In the genomic region with DNA sequence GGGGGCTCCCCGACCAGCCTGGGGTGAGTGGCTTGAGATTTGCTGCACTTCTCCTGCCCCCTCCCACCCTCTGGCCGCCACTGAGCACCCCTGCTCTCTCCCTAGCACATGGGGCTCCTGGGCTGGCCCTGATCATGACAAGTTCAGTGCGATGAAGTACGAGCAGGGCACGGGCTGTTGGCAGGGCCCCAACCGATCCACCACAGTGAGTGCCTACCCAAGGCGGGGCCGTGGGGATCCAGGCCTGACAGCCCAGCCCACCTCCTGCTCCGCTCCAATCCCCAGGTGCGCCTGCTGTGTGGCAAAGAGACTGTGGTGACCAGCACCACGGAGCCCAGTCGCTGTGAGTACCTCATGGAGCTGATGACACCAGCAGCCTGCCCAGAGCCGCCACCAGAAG, we compare ENCODE assay signal across 25 mouse cellular contexts. TPM values are rescaled to one million over a fixed set of nuclear protein-coding genes. Genes with fewer than 3 reads are reported as not detected.
DNase-seq lines count a peak whose midpoint lies in the region; ATAC-seq and TF ChIP-seq lines count a peak whose summit lies in the region.
"Had no signal": no experiment of that assay in that cellular context is flagged by ENCODE, and none has a peak within 500 bp of the region (broad histone marks: within the 10 kb centered on the region; RNA-seq: fewer than 3 reads in every experiment).

No protein-coding gene starts in this region.

- peak; percentile 11; the same call in 1 of the 2 replicates for ATAC-seq in forebrain, embryonic 16.5 days
- ATAC-seq in forebrain, embryonic 15.5 days (replicated peaks), result no peak
- ATAC-seq in neural tube, embryonic 11.5 days (ENCODE audit: insufficient read depth, low FRiP score, low TSS enrichment), result 0 out of 2 replicates have a peak, but pooled peaks have one; percentile 5
- ATAC-seq in midbrain, embryonic 15.5 days (replicated peaks), result peak; percentile 15; the same call in 1 of the 2 replicates
- 0 out of 2 replicates have a peak, but pooled peaks have one; percentile 17 for ATAC-seq in stomach, postnatal 0 days (ENCODE audit: low FRiP score, low TSS enrichment)
- ATAC-seq in megakaryocyte-erythroid progenitor cell, adult 5-6 weeks (replicated peaks; ENCODE audit: low FRiP score, low TSS enrichment, poor library complexity, severe bottlenecking), result no peak
- ATAC-seq: intestine, embryonic 15.5 days had no signal

- no peak overlapping the region for H3K9ac ChIP-seq in forebrain, embryonic 16.5 days (replicated peaks; ENCODE audit: low read depth, low read length)
- no peak overlapping the region for H3K9ac ChIP-seq in forebrain, embryonic 15.5 days (replicated peaks)
- no peak overlapping the region for H3K9ac ChIP-seq in neural tube, embryonic 11.5 days (ENCODE audit: low read length)
- H3K9ac ChIP-seq in midbrain, embryonic 15.5 days, result no peak overlapping the region
- no peak overlapping the region for H3K9ac ChIP-seq in stomach, postnatal 0 days (ENCODE audit: low read length)
- H3K9ac ChIP-seq: embryonic facial prominence, embryonic 12.5 days; heart, embryonic 15.5 days; intestine, embryonic 15.5 days; kidney, embryonic 15.5 days had no signal

- H3K4me2 ChIP-seq in forebrain, embryonic 16.5 days (ENCODE audit: low read length), result no peak overlapping the region
- no peak overlapping the region for H3K4me2 ChIP-seq in forebrain, embryonic 15.5 days (replicated peaks)
- no peak overlapping the region for H3K4me2 ChIP-seq in neural tube, embryonic 11.5 days (ENCODE audit: low read depth)
- H3K4me2 ChIP-seq in midbrain, embryonic 15.5 days, result no peak overlapping the region
- no peak overlapping the region for H3K4me2 ChIP-seq in stomach, postnatal 0 days (replicated peaks; ENCODE audit: low read depth)
- H3K4me2 ChIP-seq: embryonic facial prominence, embryonic 12.5 days; heart, embryonic 15.5 days; intestine, embryonic 15.5 days; kidney, embryonic 15.5 days; liver, embryonic 11.5 days had no signal

- H3K27me3 ChIP-seq in forebrain, embryonic 16.5 days (replicated peaks; ENCODE audit: control insufficient read depth, insufficient read depth, low read length), result no peaks in the 10 kb centered on the region
- no peaks in the 10 kb centered on the region for H3K27me3 ChIP-seq in forebrain, embryonic 15.5 days
- H3K27me3 ChIP-seq in neural tube, embryonic 11.5 days (ENCODE audit: control insufficient read depth, insufficient read depth, low read length), result no peaks in the 10 kb centered on the region
- no peaks in the 10 kb centered on the region for H3K27me3 ChIP-seq in midbrain, embryonic 15.5 days (replicated peaks)
- H3K27me3 ChIP-seq in stomach, postnatal 0 days (ENCODE audit: control insufficient read depth, insufficient read depth, low read length), result no peaks in the 10 kb centered on the region
- H3K27me3 ChIP-seq: embryonic facial prominence, embryonic 12.5 days; heart, embryonic 15.5 days; intestine, embryonic 15.5 days; kidney, embryonic 15.5 days had no signal

- no peak overlapping the region for H3K27ac ChIP-seq in forebrain, embryonic 16.5 days (ENCODE audit: low read length)
- no peak overlapping the region for H3K27ac ChIP-seq in forebrain, embryonic 15.5 days (replicated peaks)
- H3K27ac ChIP-seq in neural tube, embryonic 11.5 days (ENCODE audit: low read depth, low read length), result no peak overlapping the region
- H3K27ac ChIP-seq in midbrain, embryonic 15.5 days, result no peak overlapping the region
- H3K27ac ChIP-seq in stomach, postnatal 0 days (replicated peaks), result no peak overlapping the region
- H3K27ac ChIP-seq: embryonic facial prominence, embryonic 12.5 days; heart, adult 2 months; heart, embryonic 15.5 days; intestine, embryonic 15.5 days; kidney, embryonic 15.5 days had no signal

- 89% methylated on average over 13 of the region's 13 CpGs for WGBS in forebrain, embryonic 16.5 days
- WGBS in forebrain, embryonic 15.5 days, result 92% methylated on average over 13 of the region's 13 CpGs
- WGBS in neural tube, embryonic 11.5 days, result 93% methylated on average over 13 of the region's 13 CpGs
- WGBS in midbrain, embryonic 15.5 days, result 98% methylated on average over 13 of the region's 13 CpGs
- WGBS in stomach, postnatal 0 days, result 91% methylated on average over 13 of the region's 13 CpGs

- no peak for TF ChIP-seq EP300 in stomach, postnatal 0 days (optimal IDR thresholded peaks at IDR 0.05)

- peaks cover 35% of the 10 kb centered on the region for H3K36me3 ChIP-seq in forebrain, embryonic 16.5 days (ENCODE audit: control insufficient read depth, insufficient read depth)
- H3K36me3 ChIP-seq in forebrain, embryonic 15.5 days, result peaks cover 81% of the 10 kb centered on the region
- peaks cover 47% of the 10 kb centered on the region for H3K36me3 ChIP-seq in neural tube, embryonic 11.5 days (ENCODE audit: control insufficient read depth, insufficient read depth, low read length)
- peaks cover 34% of the 10 kb centered on the region for H3K36me3 ChIP-seq in midbrain, embryonic 15.5 days (replicated peaks)
- H3K36me3 ChIP-seq in stomach, postnatal 0 days (ENCODE audit: control insufficient read depth, insufficient read depth, low read length), result peaks cover 41% of the 10 kb centered on the region

- DNase-seq in neural tube, embryonic 11.5 days (ENCODE audit: low spot score), result no peak
- no peak for DNase-seq in neural tube, embryonic 10.5 days (ENCODE audit: extremely low spot score, low spot score)
- no peak for DNase-seq in stomach, postnatal 0 days (ENCODE audit: low spot score)
- DNase-seq: adrenal gland, adult 8-10 months; gastrocnemius, postnatal 10 days; heart, adult 2 months; heart, postnatal 4 days; kidney, postnatal 4 days; lung, adult 18-20 months; lung, postnatal 14 days; thymus, adult 18-20 months; thymus, postnatal 4 days had no signal

- H3K4me3 ChIP-seq in forebrain, embryonic 16.5 days (replicated peaks; ENCODE audit: low read length), result no peak overlapping the region
- H3K4me3 ChIP-seq in forebrain, embryonic 15.5 days, result no peak overlapping the region
- no peak overlapping the region for H3K4me3 ChIP-seq in neural tube, embryonic 11.5 days (ENCODE audit: low read depth, low read length)
- H3K4me3 ChIP-seq in midbrain, embryonic 15.5 days, result no peak overlapping the region
- H3K4me3 ChIP-seq in stomach, postnatal 0 days (ENCODE audit: low read depth, low read length), result no peak overlapping the region
- H3K4me3 ChIP-seq: embryonic facial prominence, embryonic 12.5 days; erythroblast, embryonic 14.5 days; heart, adult 2 months; heart, embryonic 15.5 days; intestine, embryonic 15.5 days; kidney, embryonic 15.5 days; myocyte had no signal

- no peaks in the 10 kb centered on the region; the same call in 1 of the 2 replicates for H3K4me1 ChIP-seq in forebrain, embryonic 16.5 days (replicated peaks; ENCODE audit: control insufficient read depth, insufficient read depth, low read length)
- no peaks in the 10 kb centered on the region for H3K4me1 ChIP-seq in forebrain, embryonic 15.5 days
- no peaks in the 10 kb centered on the region; the same call in 1 of the 2 replicates for H3K4me1 ChIP-seq in neural tube, embryonic 11.5 days (ENCODE audit: control insufficient read depth, insufficient read depth, low read length)
- no peaks in the 10 kb centered on the region for H3K4me1 ChIP-seq in midbrain, embryonic 15.5 days
- H3K4me1 ChIP-seq in stomach, postnatal 0 days (replicated peaks; ENCODE audit: control insufficient read depth, insufficient read depth), result no peaks in the 10 kb centered on the region
- H3K4me1 ChIP-seq: heart, embryonic 15.5 days; intestine, embryonic 15.5 days had no signal

- no peak for TF ChIP-seq CTCF in stomach, postnatal 0 days (IDR thresholded peaks at IDR 0.05; ENCODE audit: low read depth)

- no peaks in the 10 kb centered on the region for H3K9me3 ChIP-seq in forebrain, embryonic 16.5 days (ENCODE audit: control insufficient read depth, low read length)
- H3K9me3 ChIP-seq in forebrain, embryonic 15.5 days, result no peaks in the 10 kb centered on the region
- H3K9me3 ChIP-seq in neural tube, embryonic 11.5 days (ENCODE audit: control insufficient read depth, low read length), result no peaks in the 10 kb centered on the region
- H3K9me3 ChIP-seq in midbrain, embryonic 15.5 days, result no peaks in the 10 kb centered on the region
- H3K9me3 ChIP-seq in stomach, postnatal 0 days (ENCODE audit: control insufficient read depth, low read length), result no peaks in the 10 kb centered on the region
- H3K9me3 ChIP-seq: embryonic facial prominence, embryonic 12.5 days; heart, embryonic 15.5 days; intestine, embryonic 15.5 days; kidney, embryonic 15.5 days had no signal

RNA-seq across cellular contexts. Expression of gene Prkcsh, which starts 10.1 kb away (rescaled TPM):
- polyA plus RNA-seq in forebrain, embryonic 16.5 days (2015; fragmentation: Nextera tagmentation; extraction: Ambion mirVana), result 90.0 and 93.9 TPM in 2 replicates
- polyA plus RNA-seq in forebrain, embryonic 15.5 days (2015; fragmentation: Nextera tagmentation; extraction: Ambion mirVana), result 87.2 and 91.1 TPM in 2 replicates
- 91.4 and 106 TPM in 2 replicates for polyA plus RNA-seq in neural tube, embryonic 11.5 days (2014; fragmentation: Nextera tagmentation; extraction: Ambion mirVana)
- 94.6 and 103 TPM in 2 replicates for polyA plus RNA-seq in midbrain, embryonic 15.5 days (2015; fragmentation: Nextera tagmentation; extraction: Ambion mirVana)
- polyA plus RNA-seq in stomach, postnatal 0 days (2015; fragmentation: Nextera tagmentation; extraction: Ambion mirVana), result 45.0 and 48.4 TPM in 2 replicates
- total RNA-seq in megakaryocyte-erythroid progenitor cell, adult 5-6 weeks (2014; fragmentation: Nextera tagmentation), result 45.7 and 56.7 TPM in 2 replicates
- 102 and 107 TPM in 2 replicates for total RNA-seq in megakaryocyte-erythroid progenitor cell, adult 5-6 weeks (2017)

RNA-seq across cellular contexts. Expression of gene Ccdc151, which starts 10.3 kb away (rescaled TPM):
- 3.6 and 5.2 TPM in 2 replicates for polyA plus RNA-seq in forebrain, embryonic 16.5 days (2015; fragmentation: Nextera tagmentation; extraction: Ambion mirVana)
- polyA plus RNA-seq in forebrain, embryonic 15.5 days (2015; fragmentation: Nextera tagmentation; extraction: Ambion mirVana), result 4.4 and 5.5 TPM in 2 replicates
- polyA plus RNA-seq in neural tube, embryonic 11.5 days (2014; fragmentation: Nextera tagmentation; extraction: Ambion mirVana), result 2.7 and 3.5 TPM in 2 replicates
- 4.8 and 6.4 TPM in 2 replicates for polyA plus RNA-seq in midbrain, embryonic 15.5 days (2015; fragmentation: Nextera tagmentation; extraction: Ambion mirVana)
- polyA plus RNA-seq in stomach, postnatal 0 days (2015; fragmentation: Nextera tagmentation; extraction: Ambion mirVana), result 0.07 and 0.19 TPM in 2 replicates
- total RNA-seq in megakaryocyte-erythroid progenitor cell, adult 5-6 weeks (2014; fragmentation: Nextera tagmentation), result 1.2 TPM in 1 of 2 replicates, not detected in the other
- not detected in 2 replicates for total RNA-seq in megakaryocyte-erythroid progenitor cell, adult 5-6 weeks (2017)
- total RNA-seq: gastrocnemius, postnatal 10 days; heart, postnatal 4 days; megakaryocyte, adult 5-6 weeks had no signal
- polyA plus RNA-seq: small intestine, adult 2 months had no signal

RNA-seq across cellular contexts. Expression of gene Rgl3, which starts 23.5 kb away (rescaled TPM):
- polyA plus RNA-seq in forebrain, embryonic 16.5 days (2015; fragmentation: Nextera tagmentation; extraction: Ambion mirVana), result 0.76 and 1.5 TPM in 2 replicates
- polyA plus RNA-seq in forebrain, embryonic 15.5 days (2015; fragmentation: Nextera tagmentation; extraction: Ambion mirVana), result 0.87 and 1.1 TPM in 2 replicates
- polyA plus RNA-seq in neural tube, embryonic 11.5 days (2014; fragmentation: Nextera tagmentation; extraction: Ambion mirVana), result 2.3 and 3.7 TPM in 2 replicates
- 1.1 and 1.8 TPM in 2 replicates for polyA plus RNA-seq in midbrain, embryonic 15.5 days (2015; fragmentation: Nextera tagmentation; extraction: Ambion mirVana)
- polyA plus RNA-seq in stomach, postnatal 0 days (2015; fragmentation: Nextera tagmentation; extraction: Ambion mirVana), result 2.7 and 2.9 TPM in 2 replicates
- not detected in 2 replicates for total RNA-seq in megakaryocyte-erythroid progenitor cell, adult 5-6 weeks (2014; fragmentation: Nextera tagmentation)
- not detected in 2 replicates for total RNA-seq in megakaryocyte-erythroid progenitor cell, adult 5-6 weeks (2017)
- total RNA-seq: megakaryocyte, adult 5-6 weeks had no signal

RNA-seq across cellular contexts. Expression of gene Elavl3, which starts 39.1 kb away (rescaled TPM):
- polyA plus RNA-seq in forebrain, embryonic 16.5 days (2015; fragmentation: Nextera tagmentation; extraction: Ambion mirVana), result 77.6 and 101 TPM in 2 replicates
- polyA plus RNA-seq in forebrain, embryonic 15.5 days (2015; fragmentation: Nextera tagmentation; extraction: Ambion mirVana), result 88.9 and 93.3 TPM in 2 replicates
- 64.6 and 69.1 TPM in 2 replicates for polyA plus RNA-seq in neural tube, embryonic 11.5 days (2014; fragmentation: Nextera tagmentation; extraction: Ambion mirVana)
- polyA plus RNA-seq in midbrain, embryonic 15.5 days (2015; fragmentation: Nextera tagmentation; extraction: Ambion mirVana), result 110 and 113 TPM in 2 replicates
- 0.73 and 1.1 TPM in 2 replicates for polyA plus RNA-seq in stomach, postnatal 0 days (2015; fragmentation: Nextera tagmentation; extraction: Ambion mirVana)
- not detected in 2 replicates for total RNA-seq in megakaryocyte-erythroid progenitor cell, adult 5-6 weeks (2014; fragmentation: Nextera tagmentation)
- not detected in 2 replicates for total RNA-seq in megakaryocyte-erythroid progenitor cell, adult 5-6 weeks (2017)
- total RNA-seq: megakaryocyte, adult 5-6 weeks had no signal

RNA-seq across cellular contexts. Expression of gene Epor, which starts 49.4 kb away (rescaled TPM):
- polyA plus RNA-seq in forebrain, embryonic 16.5 days (2015; fragmentation: Nextera tagmentation; extraction: Ambion mirVana), result 1.6 and 1.8 TPM in 2 replicates
- 1.7 and 1.8 TPM in 2 replicates for polyA plus RNA-seq in forebrain, embryonic 15.5 days (2015; fragmentation: Nextera tagmentation; extraction: Ambion mirVana)
- polyA plus RNA-seq in neural tube, embryonic 11.5 days (2014; fragmentation: Nextera tagmentation; extraction: Ambion mirVana), result 4.1 and 5.9 TPM in 2 replicates
- 1.6 and 1.9 TPM in 2 replicates for polyA plus RNA-seq in midbrain, embryonic 15.5 days (2015; fragmentation: Nextera tagmentation; extraction: Ambion mirVana)
- 2.8 and 3.4 TPM in 2 replicates for polyA plus RNA-seq in stomach, postnatal 0 days (2015; fragmentation: Nextera tagmentation; extraction: Ambion mirVana)
- total RNA-seq in megakaryocyte-erythroid progenitor cell, adult 5-6 weeks (2014; fragmentation: Nextera tagmentation), result 109 and 131 TPM in 2 replicates
- total RNA-seq in megakaryocyte-erythroid progenitor cell, adult 5-6 weeks (2017), result 35.2 and 48.6 TPM in 2 replicates

Comparison
In these comparisons a context has a peak if more than half of its experiments do, and no peak if none do; other contexts are left out.
1. ATAC-seq: peak in forebrain, embryonic 16.5 days (single experiment), neural tube, embryonic 11.5 days (single experiment), midbrain, embryonic 15.5 days (single experiment) and stomach, postnatal 0 days (single experiment); none in forebrain, embryonic 15.5 days (single experiment) and megakaryocyte-erythroid progenitor cell, adult 5-6 weeks (single experiment).